ENCODE assay signal across 10 mouse cellular contexts in the genomic region with DNA sequence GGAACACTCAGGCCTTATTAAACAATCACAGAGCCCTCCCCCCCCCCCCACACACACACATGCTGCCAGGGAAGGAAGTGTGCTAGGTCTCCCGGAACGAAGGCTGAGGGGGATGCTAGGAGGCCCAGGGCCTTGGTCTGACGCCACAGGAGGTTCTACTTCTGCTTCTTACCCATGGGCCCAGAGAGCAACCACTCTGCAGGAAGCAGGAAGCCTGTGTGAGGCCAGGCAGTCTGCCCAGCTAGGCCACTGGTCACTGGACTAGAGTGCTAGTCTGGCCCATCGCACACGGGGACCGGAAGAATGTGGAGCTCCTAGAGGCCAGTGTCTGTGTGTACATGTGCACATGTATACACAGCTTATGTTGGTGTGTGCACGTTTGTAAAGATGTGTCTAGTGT. TPM values are rescaled to one million over a fixed set of nuclear protein-coding genes. Genes with fewer than 3 reads are reported as not detected.
A peak's percentile ranks its signal among the peaks of the same experiment; 100 is the strongest.
DNase-seq lines count a peak whose midpoint lies in the region; ATAC-seq and TF ChIP-seq lines count a peak whose summit lies in the region.
"Had no signal": no experiment of that assay in that cellular context is flagged by ENCODE, and none has a peak within 500 bp of the region (broad histone marks: within the 10 kb centered on the region; RNA-seq: fewer than 3 reads in every experiment).

No protein-coding gene starts in this region.

- H3K36me3 ChIP-seq in kidney, postnatal 0 days (ENCODE audit: insufficient read depth, low read length), result no peaks in the 10 kb centered on the region
- H3K36me3 ChIP-seq in liver, embryonic 15.5 days (replicated peaks), result no peaks in the 10 kb centered on the region
- H3K36me3 ChIP-seq: hindbrain, embryonic 12.5 days had no signal

- DNase-seq in kidney, postnatal 0 days (ENCODE audit: low spot score), result peak; percentile 40
- DNase-seq in kidney, adult 11 months, result no peak
- DNase-seq in 3T3-L1 (ENCODE audit: low read depth, low spot score) (peak; percentile 63), A20 (ENCODE audit: low read depth, low spot score) (peak; percentile 37)
- DNase-seq in embryo, embryonic 10.5 days (ENCODE audit: low spot score), result no peak
- DNase-seq in gastrocnemius, postnatal 4 days (ENCODE audit: low spot score in 2 of 2), result no peak
- DNase-seq: layer of hippocampus, postnatal 36 days had no signal

- no peak overlapping the region for H3K9ac ChIP-seq in kidney, postnatal 0 days (ENCODE audit: low read depth, low read length)
- H3K9ac ChIP-seq in liver, embryonic 15.5 days, result no peak overlapping the region
- H3K9ac ChIP-seq: hindbrain, embryonic 12.5 days had no signal

- peaks cover 25% of the 10 kb centered on the region; the same call in 1 of the 2 replicates for H3K4me1 ChIP-seq in kidney, postnatal 0 days (replicated peaks; ENCODE audit: insufficient read depth, low read length)
- H3K4me1 ChIP-seq in liver, embryonic 15.5 days (replicated peaks), result peaks cover 39% of the 10 kb centered on the region

- no peak for ATAC-seq in kidney, postnatal 0 days (replicated peaks; ENCODE audit: low FRiP score, low read depth)
- ATAC-seq in liver, embryonic 15.5 days (ENCODE audit: insufficient read depth), result no peak

- no peaks in the 10 kb centered on the region for H3K9me3 ChIP-seq in kidney, postnatal 0 days (replicated peaks; ENCODE audit: low read length)
- no peaks in the 10 kb centered on the region for H3K9me3 ChIP-seq in liver, embryonic 15.5 days (replicated peaks)
- H3K9me3 ChIP-seq: hindbrain, embryonic 12.5 days had no signal

- H3K4me2 ChIP-seq in kidney, postnatal 0 days (ENCODE audit: low read length), result no peak overlapping the region
- H3K4me2 ChIP-seq in liver, embryonic 15.5 days, result peak overlapping the region; percentile 44
- H3K4me2 ChIP-seq: hindbrain, embryonic 12.5 days had no signal

- TF ChIP-seq CTCF in kidney, postnatal 0 days (IDR thresholded peaks at IDR 0.05; ENCODE audit: low read depth), result no peak

- 48% methylated on average over 7 of the region's 7 CpGs for WGBS in kidney, postnatal 0 days
- 44% methylated on average over 7 of the region's 7 CpGs for WGBS in liver, embryonic 15.5 days (ENCODE audit: insufficient replicate concordance)

- no peaks in the 10 kb centered on the region for H3K27me3 ChIP-seq in kidney, postnatal 0 days (ENCODE audit: insufficient read depth, low read length)
- no peaks in the 10 kb centered on the region for H3K27me3 ChIP-seq in liver, embryonic 15.5 days
- H3K27me3 ChIP-seq: hindbrain, embryonic 12.5 days; Patski had no signal

- peak overlapping the region; percentile 6; the same call in 1 of the 2 replicates for H3K27ac ChIP-seq in kidney, postnatal 0 days
- peak overlapping the region; percentile 61; the same call in 1 of the 2 replicates for H3K27ac ChIP-seq in liver, embryonic 15.5 days (replicated peaks)
- H3K27ac ChIP-seq: hindbrain, embryonic 12.5 days had no signal

- H3K4me3 ChIP-seq in kidney, postnatal 0 days (replicated peaks; ENCODE audit: low read depth, low read length), result no peak overlapping the region
- peak overlapping the region; percentile 26 for H3K4me3 ChIP-seq in liver, embryonic 15.5 days (replicated peaks)
- H3K4me3 ChIP-seq: hindbrain, embryonic 12.5 days had no signal

RNA-seq across cellular contexts. Expression of a gene that starts 3.4 kb away (rescaled TPM):
- 1.2 and 1.5 TPM in 2 replicates for polyA plus RNA-seq in kidney, postnatal 0 days (2015; fragmentation: Nextera tagmentation; extraction: Ambion mirVana)
- 1.9 and 2.4 TPM in 2 replicates for polyA plus RNA-seq in liver, embryonic 15.5 days (2015; fragmentation: Nextera tagmentation; extraction: Ambion mirVana)
- under 1 TPM; 0.80 to 0.88 TPM for total RNA-seq in gastrocnemius, postnatal 4 days (2021)

RNA-seq across cellular contexts. Expression of a gene that starts 14.4 kb away (rescaled TPM):
- 11.3 and 11.9 TPM in 2 replicates for polyA plus RNA-seq in kidney, postnatal 0 days (2015; fragmentation: Nextera tagmentation; extraction: Ambion mirVana)
- polyA plus RNA-seq in liver, embryonic 15.5 days (2015; fragmentation: Nextera tagmentation; extraction: Ambion mirVana), result 0.10 and 0.14 TPM in 2 replicates
- total RNA-seq in gastrocnemius, postnatal 4 days (2021), result 1 to 10 TPM; 3.9 to 4.4 TPM

RNA-seq across cellular contexts. Expression of a gene that starts 31.0 kb away (rescaled TPM):
- 7.6 and 7.8 TPM in 2 replicates for polyA plus RNA-seq in kidney, postnatal 0 days (2015; fragmentation: Nextera tagmentation; extraction: Ambion mirVana)
- polyA plus RNA-seq in liver, embryonic 15.5 days (2015; fragmentation: Nextera tagmentation; extraction: Ambion mirVana), result 25.0 and 26.4 TPM in 2 replicates
- 10 to 100 TPM in 1 of 2 experiments, 1 to 10 TPM in 1; 8.8 to 10.2 TPM for total RNA-seq in gastrocnemius, postnatal 4 days (2021)

RNA-seq across cellular contexts. Expression of a gene that starts 51.8 kb away (rescaled TPM):
- polyA plus RNA-seq in kidney, postnatal 0 days (2015; fragmentation: Nextera tagmentation; extraction: Ambion mirVana), result 25.6 and 26.6 TPM in 2 replicates
- polyA plus RNA-seq in liver, embryonic 15.5 days (2015; fragmentation: Nextera tagmentation; extraction: Ambion mirVana), result 12.0 and 12.3 TPM in 2 replicates
- 10 to 100 TPM; 12.3 to 12.6 TPM for total RNA-seq in gastrocnemius, postnatal 4 days (2021)

RNA-seq across cellular contexts. Expression of a gene that starts 56.1 kb away (rescaled TPM):
- polyA plus RNA-seq in kidney, postnatal 0 days (2015; fragmentation: Nextera tagmentation; extraction: Ambion mirVana), result not detected in 2 replicates
- not detected in 2 replicates for polyA plus RNA-seq in liver, embryonic 15.5 days (2015; fragmentation: Nextera tagmentation; extraction: Ambion mirVana)
- total RNA-seq in gastrocnemius, postnatal 4 days (2021), result not detected
- total RNA-seq: layer of hippocampus, postnatal 36 days had no signal
- polyA plus RNA-seq: Patski had no signal

Comparison
In these comparisons a context has a peak if more than half of its experiments do, and no peak if none do; other contexts are left out.
1. DNase-seq: peak in kidney, postnatal 0 days (single experiment), 3T3-L1 (single experiment) and A20 (single experiment); none in kidney, adult 11 months (single experiment), embryo, embryonic 10.5 days (single experiment) and gastrocnemius, postnatal 4 days (0 of 2).
2. RNA of a gene that starts 14.4 kb away (polyA plus RNA-seq): 11.3 to 11.9 TPM in kidney, postnatal 0 days; 0.10 to 0.14 TPM in liver, embryonic 15.5 days; every median in the first group is over 10 times any median in the second.